Mouse (Mus musculus): ENCODE results near the gene Ncbp2.

Gene Ncbp2

DNA sequence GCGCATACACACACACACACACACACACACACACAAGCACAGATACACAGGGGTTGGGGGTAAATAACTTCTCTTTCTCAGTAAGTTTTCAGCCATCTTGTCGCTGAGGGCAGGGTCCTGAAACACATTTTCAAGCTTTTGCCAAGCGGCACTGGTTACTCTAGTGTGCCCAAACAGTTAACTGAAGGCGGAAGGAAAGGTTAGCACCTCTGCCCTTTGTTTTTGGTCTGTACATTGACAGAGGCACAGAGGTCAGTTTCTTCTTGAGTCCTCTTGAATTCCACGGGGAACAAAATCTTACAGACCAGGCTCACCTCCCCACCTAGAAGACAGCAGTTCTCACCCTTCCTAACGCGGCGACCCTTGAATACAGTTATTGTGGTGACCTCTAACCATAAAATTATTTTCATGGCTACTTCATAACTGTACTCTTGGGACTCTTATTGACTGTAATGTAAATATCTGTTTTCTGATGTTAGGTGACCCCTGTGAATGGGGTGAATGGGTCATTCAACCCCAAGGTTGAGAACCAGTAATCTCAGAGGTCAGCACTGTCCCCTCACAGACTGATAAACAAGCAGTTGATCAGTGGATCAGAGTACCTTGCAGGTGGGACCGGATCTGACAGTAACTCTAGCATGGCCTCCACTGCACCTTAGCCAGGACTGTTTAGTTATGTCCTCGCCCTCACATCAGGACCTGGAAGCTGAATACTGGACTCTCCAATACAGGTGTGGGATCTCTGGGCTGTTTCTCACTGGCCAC, 60.4 kb downstream of the Ncbp2 start:
- DNase-seq (ENCODE audit: low read depth, low spot score), result no peak

DNA sequence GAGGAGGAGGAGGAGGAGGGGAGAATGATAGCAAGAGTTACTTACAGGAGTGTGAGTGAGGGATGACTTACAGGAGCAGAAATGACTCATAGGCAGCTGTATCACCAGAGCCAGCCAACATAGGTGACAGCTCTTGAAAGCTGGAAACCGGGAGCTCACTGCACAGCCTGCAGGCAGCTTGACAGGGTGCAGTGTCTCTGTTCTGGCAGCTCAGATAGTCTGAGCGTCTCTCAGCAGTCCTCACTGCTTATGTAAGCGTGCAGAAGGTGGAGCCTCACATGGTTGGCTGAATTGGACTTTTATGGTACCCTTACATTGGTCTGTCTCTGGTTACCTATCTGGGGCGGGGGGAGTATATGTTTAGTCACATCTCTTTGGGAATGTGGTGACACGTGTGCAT, 61.6 kb downstream of the Ncbp2 start:
- DNase-seq (ENCODE audit: low read depth, low spot score), result no peak

DNA sequence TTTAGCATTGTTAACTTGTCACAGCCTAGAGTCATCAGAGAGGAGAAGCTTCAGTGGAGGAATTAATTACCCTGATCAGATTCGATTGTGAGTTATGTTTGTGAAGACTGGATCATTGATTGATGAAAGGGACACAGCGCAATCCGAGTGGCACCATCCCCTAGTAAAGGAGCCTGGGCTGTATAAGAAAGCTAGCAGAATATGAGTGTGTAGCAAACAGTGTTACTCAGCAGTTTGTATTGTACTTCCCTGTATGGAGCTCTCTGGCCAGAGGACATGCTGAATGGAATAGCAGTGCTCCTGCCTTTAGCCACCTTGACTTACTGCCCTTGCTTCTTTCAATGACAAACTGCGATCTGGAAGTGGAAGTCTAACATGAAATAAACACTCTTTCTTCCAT, 62.0 kb downstream of the Ncbp2 start:
- DNase-seq (ENCODE audit: low read depth, low spot score), result no peak
